Mouse (Mus musculus) lung, postnatal 0 days (tissue): ENCODE measurements around the gene Kif1c.

Experiments used
- CTCF ChIP-seq: IDR thresholded peaks from 2 replicates; pipeline ENCODE4 v1.5.1; 2016; ENCODE audit warnings: antibody characterized with exemption, mild to moderate bottlenecking
- EP300 ChIP-seq: IDR thresholded peaks from 2 replicates; pipeline ENCODE4 v1.6.1; 2016; ENCODE audit warnings: antibody characterized with exemption, mild to moderate bottlenecking, control low read depth

- no peak for TF ChIP-seq CTCF
- TF ChIP-seq EP300: no peak
Observed at GRCm38 (mm10) chr11:70742581-70743459, 42.5 kb downstream of the Kif1c start.
